Mouse (Mus musculus): Measurements from ENCODE around the gene Parl.

GRCm38 (mm10) chr16:20325286-20325685, 23.1 kb upstream of the Parl start, which contains the start of gene Cyp2ab1:
- TF ChIP-seq CTCF (IDR thresholded peaks at IDR 0.05; ENCODE audit: insufficient read depth, low read length) = no peak
- TF ChIP-seq POLR2A (IDR thresholded peaks at IDR 0.05; ENCODE audit: borderline replicate concordance, extremely low read depth, low read depth, low read length) = no peak
